Mouse (Mus musculus) stomach, postnatal 0 days (tissue): ENCODE results near the gene Tada2a.

Source experiments
- CTCF ChIP-seq: IDR thresholded peaks from 2 replicates; pipeline ENCODE4 v1.5.1; 2016; ENCODE audit warnings: antibody characterized with exemption, low read depth, mild to moderate bottlenecking, moderate library complexity
- EP300 ChIP-seq: optimal IDR thresholded peaks from 2 replicates; pipeline ENCODE3; 2016; ENCODE audit warnings: antibody characterized with exemption

- TF ChIP-seq CTCF = no peak
- no peak for TF ChIP-seq EP300
Observed at GRCm38 (mm10) chr11:84107137-84107536, 22.3 kb downstream of the Tada2a start.
